Mouse (Mus musculus) hindbrain, embryonic 10.5 days (tissue): ENCODE results near the gene Ankmy2. TPM values are rescaled to one million over a fixed set of nuclear protein-coding genes. Genes with fewer than 3 reads are reported as not detected.

ENCODE experiments used
- DNase-seq: peaks from one replicate; pipeline ENCODE4 v3.0.0-alpha.2; 2017; ENCODE audit warnings: low spot score
- H3K27ac ChIP-seq: fragments of 300-500 bp; sonication (generic); 2 replicates; pipeline ENCODE4 v1.5.1; 2016; ENCODE audit warnings: mild to moderate bottlenecking, moderate library complexity
- H3K27me3 ChIP-seq: fragments of 300-500 bp; sonication (generic); 2 replicates; pipeline ENCODE4 v1.6.1; 2016; ENCODE audit warnings: mild to moderate bottlenecking; ENCODE audit not compliant: poor library complexity, insufficient read depth, severe bottlenecking
- H3K36me3 ChIP-seq: fragments of 300-500 bp; sonication (generic); 2 replicates; pipeline ENCODE4 v1.6.1; 2016; ENCODE audit warnings: mild to moderate bottlenecking, moderate library complexity
- H3K4me1 ChIP-seq: fragments of 300-500 bp; sonication (generic); replicated peaks from 2 replicates; pipeline ENCODE4 v1.6.1; 2016; ENCODE audit warnings: mild to moderate bottlenecking
- H3K4me3 ChIP-seq: fragments of 300-500 bp; sonication (generic); 2 replicates; pipeline ENCODE4 v1.5.1; 2016; ENCODE audit warnings: mild to moderate bottlenecking, moderate library complexity
- H3K9me3 ChIP-seq: fragments of 300-500 bp; sonication (generic); 2 replicates; pipeline ENCODE4 v1.6.1; 2016; ENCODE audit warnings: mild to moderate bottlenecking, moderate library complexity
- WGBS: fragments of 180-500 bp; shearing (Covaris S2); methylation state at CpG from one replicate; pipeline ENCODE4 v1.1.7; 2016; 5-methylcytosine and 5-hydroxymethylcytosine counted together
- polyA plus RNA-seq: library from polyadenylated mRNA; unstranded; fragments of >200 nt; fragmentation: Nextera tagmentation; extraction: Ambion mirVana; gene quantifications from 2 replicates; pipeline ENCODE4 v1.2.1, GENCODE M21; 2016

Ankmy2 gene
- polyA plus RNA-seq, 1 experiment from 2014 or later: 23.3 TPM

DNA sequence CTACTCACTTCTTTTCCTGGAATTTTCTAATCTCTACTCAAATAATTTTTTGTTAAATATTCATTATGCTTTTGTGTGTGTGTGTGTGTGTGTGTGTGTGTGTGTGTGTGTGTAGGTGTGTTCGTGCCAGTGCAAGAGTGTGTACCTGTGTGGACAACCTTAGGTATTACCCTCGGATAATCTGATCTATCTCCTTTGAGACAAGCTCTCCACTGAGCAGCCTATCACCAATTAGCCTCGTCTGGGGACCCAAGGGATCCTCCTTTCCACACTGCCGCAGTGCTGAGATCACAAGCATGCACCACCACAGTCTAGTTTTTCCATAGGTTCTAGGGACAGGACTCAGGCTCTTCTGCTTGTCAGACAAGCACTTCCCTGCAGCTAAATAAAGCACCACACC lies 59.3 kb downstream of the Ankmy2 start:
- Histone ChIP-seq H3K4me3 (no peak overlapping the region), H3K4me1 (no peaks in the 10 kb centered on the region), H3K27ac (no peak overlapping the region), H3K36me3 (no peaks in the 10 kb centered on the region), H3K9me3 (no peaks in the 10 kb centered on the region), H3K27me3 (no peaks in the 10 kb centered on the region)
- WGBS: 74% methylated on average over 4 of the region's 4 CpGs
- DNase-seq: no peak

DNA sequence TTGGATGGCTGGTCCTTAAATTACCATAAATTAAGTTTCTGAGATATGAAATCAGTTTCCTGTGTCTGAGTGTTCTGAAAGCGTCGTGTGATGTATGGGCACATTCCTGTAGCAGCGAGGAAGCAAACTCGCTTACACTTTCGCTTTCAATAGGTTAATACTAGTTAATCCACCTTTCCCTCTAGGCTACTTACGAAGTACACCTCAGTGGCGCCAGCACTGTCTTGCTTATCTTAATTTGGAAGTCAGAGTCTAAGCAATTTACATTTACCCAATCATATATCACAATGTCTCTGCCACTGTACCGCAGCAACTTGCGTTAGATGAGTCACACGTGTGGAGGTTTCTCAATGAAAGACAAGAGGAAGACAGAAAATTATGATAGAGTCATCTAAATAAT lies 60.0 kb downstream of the Ankmy2 start:
- Histone ChIP-seq H3K9me3 (no peaks in the 10 kb centered on the region), H3K4me3 (no peak overlapping the region), H3K36me3 (no peaks in the 10 kb centered on the region), H3K27ac (no peak overlapping the region), H3K4me1 (no peaks in the 10 kb centered on the region), H3K27me3 (no peaks in the 10 kb centered on the region)
- DNase-seq: no peak
- 94% methylated on average over 10 of the region's 10 CpGs for WGBS

DNA sequence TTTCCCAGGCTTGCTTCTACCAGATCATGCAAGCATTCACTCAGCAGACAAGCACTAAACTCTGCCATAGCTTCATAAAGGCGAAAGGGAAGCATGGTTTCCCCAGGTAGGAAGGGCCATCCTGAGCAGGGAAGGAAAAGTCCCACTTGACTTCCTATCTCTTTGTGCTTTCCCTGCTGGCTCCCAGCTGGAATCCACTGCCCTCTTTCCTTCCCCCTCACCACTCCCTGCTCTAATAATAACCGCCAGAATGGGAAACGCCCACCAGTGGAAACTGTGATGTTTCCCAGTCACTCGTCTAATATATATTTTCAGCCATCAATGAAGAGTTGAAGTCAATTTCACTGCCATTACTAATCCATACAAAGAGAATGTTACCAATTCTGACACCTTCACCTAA lies 67.5 kb downstream of the Ankmy2 start:
- Histone ChIP-seq H3K27ac (no peak overlapping the region), H3K9me3 (no peaks in the 10 kb centered on the region), H3K36me3 (no peaks in the 10 kb centered on the region), H3K4me3 (no peak overlapping the region), H3K4me1 (no peaks in the 10 kb centered on the region), H3K27me3 (no peaks in the 10 kb centered on the region)
- DNase-seq: no peak
- WGBS: 71% methylated on average over 4 of the region's 4 CpGs

DNA sequence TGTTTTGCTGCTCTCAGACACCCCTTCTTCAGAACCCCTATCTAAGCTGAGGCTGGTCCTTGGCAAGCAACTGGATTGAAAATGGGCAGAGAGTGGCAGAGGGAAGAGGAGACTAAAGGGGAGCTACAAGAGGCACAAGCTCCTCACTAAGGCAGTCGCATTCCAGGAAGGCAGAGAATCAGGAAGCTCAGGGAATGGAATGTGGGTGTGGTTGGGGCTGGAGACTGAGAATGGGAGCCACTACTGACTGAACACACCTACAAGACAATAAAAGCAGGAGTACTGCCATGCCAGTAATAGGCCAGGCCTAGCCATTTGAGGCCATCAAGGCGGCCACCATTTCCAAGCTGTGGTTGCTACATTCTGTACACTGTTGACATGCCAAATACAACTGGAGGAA lies 74.5 kb downstream of the Ankmy2 start:
- no peaks in the 10 kb centered on the region for H3K9me3 ChIP-seq
- no peak overlapping the region for H3K4me3 ChIP-seq
- no peak for DNase-seq
- H3K4me1 ChIP-seq: no peaks in the 10 kb centered on the region
- 85% methylated on average over 2 of the region's 2 CpGs for WGBS
- H3K27ac ChIP-seq: no peak overlapping the region
- H3K36me3 ChIP-seq: no peaks in the 10 kb centered on the region
- no peaks in the 10 kb centered on the region for H3K27me3 ChIP-seq

DNA sequence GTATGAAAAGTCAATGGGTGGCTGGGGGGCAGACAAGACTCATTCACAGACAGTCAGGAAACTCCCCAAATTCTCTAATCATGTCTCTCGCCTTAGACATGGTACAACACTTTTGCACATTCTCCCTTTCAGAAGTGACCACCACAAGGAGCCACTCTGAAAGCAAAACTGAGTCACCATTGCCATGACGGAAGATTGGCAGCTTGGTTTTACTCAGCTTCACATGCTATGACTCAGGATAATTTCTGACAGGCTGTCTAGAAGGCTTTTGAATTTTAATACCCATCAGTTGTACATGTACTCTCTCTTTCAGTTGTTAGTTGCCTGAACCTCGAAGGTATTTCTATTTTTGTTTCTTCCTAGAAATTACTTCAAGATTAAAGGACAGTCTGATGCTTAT lies 84.3 kb downstream of the Ankmy2 start:
- 85% methylated on average over 3 of the region's 3 CpGs for WGBS
- no peaks in the 10 kb centered on the region for H3K36me3 ChIP-seq

More for the DNA sequence above, 84.3 kb downstream of the Ankmy2 start:
- no peaks in the 10 kb centered on the region for H3K9me3 ChIP-seq
- no peak for DNase-seq
- H3K27me3 ChIP-seq: no peaks in the 10 kb centered on the region
- no peak overlapping the region for H3K4me3 ChIP-seq
- H3K27ac ChIP-seq: no peak overlapping the region
- no peaks in the 10 kb centered on the region for H3K4me1 ChIP-seq

Other genes with a start within 250 kb of the Ankmy2 start
- not detected in 2 replicates for gene Agr3, start 231.5 kb upstream of the Ankmy2 start, polyA plus RNA-seq
- 0.36 TPM in 1 of 2 replicates, not detected in the other for gene Agr2, start 164.2 kb upstream of the Ankmy2 start, polyA plus RNA-seq
- gene Tspan13, start 114.6 kb upstream of the Ankmy2 start, polyA plus RNA-seq: 172 and 204 TPM in 2 replicates
- 258 and 260 TPM in 2 replicates for gene Bzw2, start 966 bp downstream of the Ankmy2 start, polyA plus RNA-seq
- gene Lrrc72, start 96.3 kb downstream of the Ankmy2 start, polyA plus RNA-seq: not detected in 2 replicates
- 19.2 and 19.8 TPM in 2 replicates for gene Sostdc1, start 157.0 kb downstream of the Ankmy2 start, polyA plus RNA-seq
- 9.0 and 9.9 TPM in 2 replicates for gene Ispd, start 224.3 kb downstream of the Ankmy2 start, polyA plus RNA-seq
- gene D630036H23Rik, start 225.1 kb downstream of the Ankmy2 start, polyA plus RNA-seq: 0.93 and 1.3 TPM in 2 replicates